9 mouse cellular contexts compared by ENCODE assay signal in genomic region chr4:63546441-63547055, GRCm38 (mm10). TPM values are rescaled to one million over a fixed set of nuclear protein-coding genes. Genes with fewer than 3 reads are reported as not detected.
A peak's percentile ranks its signal among the peaks of the same experiment; 100 is the strongest.
DNase-seq lines count a peak whose midpoint lies in the region; ATAC-seq and TF ChIP-seq lines count a peak whose summit lies in the region.
"Had no signal": no experiment of that assay in that cellular context is flagged by ENCODE, and none has a peak within 500 bp of the region (broad histone marks: within the 10 kb centered on the region; RNA-seq: fewer than 3 reads in every experiment).

No protein-coding gene starts in this region.

- WGBS in heart, embryonic 14.5 days: 83% methylated on average over 6 of the region's 6 CpGs
- 44% methylated on average over 6 of the region's 6 CpGs for WGBS in kidney, embryonic 14.5 days
- 74% methylated on average over 6 of the region's 6 CpGs for WGBS in midbrain, postnatal 0 days

- no peak overlapping the region for H3K27ac ChIP-seq in heart, embryonic 14.5 days (replicated peaks in 1 of 2; ENCODE audit: control insufficient read depth in 1 of 2, insufficient read depth in 1 of 2, low read depth in 2 of 2, low read length in 2 of 2)
- H3K27ac ChIP-seq in cortical plate, adult 2 months (ENCODE audit: insufficient read depth, low read length): no peak overlapping the region
- peak overlapping the region; percentile 51; the same call in 1 of the 2 replicates for H3K27ac ChIP-seq in kidney, embryonic 14.5 days (ENCODE audit: low read depth, low read length)
- no peak overlapping the region for H3K27ac ChIP-seq in midbrain, postnatal 0 days (ENCODE audit: low read depth, low read length)

- H3K27me3 ChIP-seq in heart, embryonic 14.5 days (ENCODE audit: control insufficient read depth, insufficient read depth, low read length): no peaks in the 10 kb centered on the region
- H3K27me3 ChIP-seq in kidney, embryonic 14.5 days (ENCODE audit: control insufficient read depth, insufficient read depth, low read length): no peaks in the 10 kb centered on the region
- no peaks in the 10 kb centered on the region for H3K27me3 ChIP-seq in midbrain, postnatal 0 days (ENCODE audit: insufficient read depth, low read length)

- no peak for TF ChIP-seq POLR2A in cortical plate, adult 2 months (IDR thresholded peaks at IDR 0.05; ENCODE audit: extremely low read depth, insufficient read depth, low read length)

- no peak for TF ChIP-seq CTCF in cortical plate, adult 2 months (IDR thresholded peaks at IDR 0.05; ENCODE audit: extremely low read depth, insufficient read depth, low read length)
- no peak for TF ChIP-seq CTCF in midbrain, postnatal 0 days (IDR thresholded peaks at IDR 0.05)

- peaks cover 17 to 50% of the 10 kb centered on the region in 2 experiments for H3K4me1 ChIP-seq in heart, embryonic 14.5 days (ENCODE audit: control insufficient read depth in 2 of 2, insufficient read depth in 2 of 2, low read length in 2 of 2)
- peaks cover 6% of the 10 kb centered on the region for H3K4me1 ChIP-seq in cortical plate, adult 2 months (ENCODE audit: control insufficient read depth, insufficient read depth, low read length)
- peaks cover 19% of the 10 kb centered on the region for H3K4me1 ChIP-seq in kidney, embryonic 14.5 days (ENCODE audit: control insufficient read depth, insufficient read depth, low read length)
- peaks cover 10% of the 10 kb centered on the region for H3K4me1 ChIP-seq in midbrain, postnatal 0 days (ENCODE audit: insufficient read depth, low read length)

- H3K4me3 ChIP-seq in heart, embryonic 14.5 days (ENCODE audit: control insufficient read depth in 1 of 2, insufficient read depth in 1 of 2, low read depth in 1 of 2, low read length in 2 of 2): peak overlapping the region in 1 of 2 experiments; percentile 85; a peak in 1 of 4 replicates
- H3K4me3 ChIP-seq in cortical plate, adult 2 months (ENCODE audit: insufficient read depth, low read length): 0 out of 2 replicates have a peak overlapping the region, but pooled peaks have one; percentile 83
- H3K4me3 ChIP-seq in kidney, embryonic 14.5 days (ENCODE audit: low read length): peak overlapping the region; percentile 91; the same call in 1 of the 2 replicates
- peak overlapping the region; percentile 9; the same call in 1 of the 2 replicates for H3K4me3 ChIP-seq in midbrain, postnatal 0 days (ENCODE audit: low read depth, low read length)

- peak overlapping the region; percentile 90 for H3K4me2 ChIP-seq in heart, embryonic 14.5 days (ENCODE audit: low read length)
- H3K4me2 ChIP-seq in kidney, embryonic 14.5 days (replicated peaks; ENCODE audit: low read depth, low read length): peak overlapping the region; percentile 55
- peak overlapping the region; percentile 66 for H3K4me2 ChIP-seq in midbrain, postnatal 0 days (ENCODE audit: low read depth, low read length, poor library complexity, severe bottlenecking)

- H3K36me3 ChIP-seq in heart, embryonic 14.5 days (ENCODE audit: control insufficient read depth, insufficient read depth, low read length): peaks cover 39% of the 10 kb centered on the region
- peaks cover 27% of the 10 kb centered on the region for H3K36me3 ChIP-seq in kidney, embryonic 14.5 days (ENCODE audit: control insufficient read depth, insufficient read depth, low read length)
- peaks cover 15% of the 10 kb centered on the region for H3K36me3 ChIP-seq in midbrain, postnatal 0 days (ENCODE audit: insufficient read depth, low read length)

- H3K9ac ChIP-seq in heart, embryonic 14.5 days (ENCODE audit: low read length): peak overlapping the region; percentile 30; the same call in 1 of the 2 replicates
- peak overlapping the region; percentile 23; the same call in 1 of the 2 replicates for H3K9ac ChIP-seq in kidney, embryonic 14.5 days (ENCODE audit: low read depth, low read length)
- H3K9ac ChIP-seq in midbrain, postnatal 0 days (replicated peaks; ENCODE audit: low read length, poor library complexity, severe bottlenecking): 0 out of 2 replicates have a peak overlapping the region, but pooled peaks have one; percentile 0

- ATAC-seq in heart, embryonic 14.5 days (ENCODE audit: insufficient number of reproducible peaks, insufficient read depth, low FRiP score, low read depth): no peak
- no peak for ATAC-seq in kidney, embryonic 14.5 days (ENCODE audit: low FRiP score, low TSS enrichment)
- no peak for ATAC-seq in midbrain, postnatal 0 days (ENCODE audit: low FRiP score)

- intact Hi-C loops in heart, postnatal 14 days (cut with DNase I): loop anchor here (5.0 kb wide), 1 partner anchor 129 kb away; no protein-coding TSS in a partner anchor
- intact Hi-C loops in left cerebral cortex, postnatal 10 days (cut with DNase I): no loop called here

- H3K9me3 ChIP-seq in heart, embryonic 14.5 days (ENCODE audit: control insufficient read depth, low read length): no peaks in the 10 kb centered on the region
- H3K9me3 ChIP-seq in kidney, embryonic 14.5 days (ENCODE audit: control insufficient read depth, low read length): no peaks in the 10 kb centered on the region
- H3K9me3 ChIP-seq in midbrain, postnatal 0 days (ENCODE audit: low read length): no peaks in the 10 kb centered on the region

- no peak for DNase-seq in heart, postnatal 14 days
- DNase-seq in midbrain, postnatal 0 days (ENCODE audit: low spot score): no peak
- DNase-seq in ovary, postnatal 10 days (ENCODE audit: low spot score): no peak
- no peak for DNase-seq in left cerebral cortex, postnatal 10 days (ENCODE audit: extremely low spot score in 1 of 2, low spot score in 2 of 2)
- no peak for DNase-seq in frontal cortex, postnatal 14 days (ENCODE audit: low spot score in 2 of 2)

RNA-seq across cellular contexts. Expression of gene Atp6v1g1, which starts 2.0 kb away (rescaled TPM):
- polyA plus RNA-seq in heart, embryonic 14.5 days (2014; fragmentation: Nextera tagmentation; extraction: Ambion mirVana): 213 and 216 TPM in 2 replicates
- total RNA-seq in heart, postnatal 14 days (2021): 100 to 1,000 TPM; 149 to 156 TPM
- 123 and 124 TPM in 2 replicates for polyA plus RNA-seq in cortical plate, adult 2 months (2012; rRNA removed)
- polyA plus RNA-seq in kidney, embryonic 14.5 days (2014; fragmentation: Nextera tagmentation; extraction: Ambion mirVana): 264 and 332 TPM in 2 replicates
- 142 and 202 TPM in 2 replicates for total RNA-seq in midbrain, postnatal 0 days (2014; rRNA removed)
- 356 and 357 TPM in 2 replicates for polyA plus RNA-seq in midbrain, postnatal 0 days (2015; fragmentation: Nextera tagmentation; extraction: Ambion mirVana)
- total RNA-seq in left cerebral cortex, postnatal 10 days (2021): 100 to 1,000 TPM; 132 to 141 TPM

RNA-seq across cellular contexts. Expression of gene Tmem268, which starts 12.0 kb away (rescaled TPM):
- polyA plus RNA-seq in heart, embryonic 14.5 days (2014; fragmentation: Nextera tagmentation; extraction: Ambion mirVana): 3.5 and 5.6 TPM in 2 replicates
- 1 to 10 TPM; 6.8 to 9.5 TPM for total RNA-seq in heart, postnatal 14 days (2021)
- polyA plus RNA-seq in cortical plate, adult 2 months (2012; rRNA removed): 11.4 and 13.9 TPM in 2 replicates
- polyA plus RNA-seq in kidney, embryonic 14.5 days (2014; fragmentation: Nextera tagmentation; extraction: Ambion mirVana): 4.6 and 7.9 TPM in 2 replicates
- 3.2 and 4.8 TPM in 2 replicates for total RNA-seq in midbrain, postnatal 0 days (2014; rRNA removed)
- 4.7 and 5.0 TPM in 2 replicates for polyA plus RNA-seq in midbrain, postnatal 0 days (2015; fragmentation: Nextera tagmentation; extraction: Ambion mirVana)
- 1 to 10 TPM; 7.8 to 8.4 TPM for total RNA-seq in left cerebral cortex, postnatal 10 days (2021)

RNA-seq across cellular contexts. Expression of gene Whrn, which starts 50.8 kb away (rescaled TPM):
- 2.1 and 3.1 TPM in 2 replicates for polyA plus RNA-seq in heart, embryonic 14.5 days (2014; fragmentation: Nextera tagmentation; extraction: Ambion mirVana)
- 10 to 100 TPM; 23.9 to 26.2 TPM for total RNA-seq in heart, postnatal 14 days (2021)
- polyA plus RNA-seq in cortical plate, adult 2 months (2012; rRNA removed): 56.2 and 57.5 TPM in 2 replicates
- 8.0 and 8.7 TPM in 2 replicates for polyA plus RNA-seq in kidney, embryonic 14.5 days (2014; fragmentation: Nextera tagmentation; extraction: Ambion mirVana)
- total RNA-seq in midbrain, postnatal 0 days (2014; rRNA removed): 14.5 and 20.1 TPM in 2 replicates
- polyA plus RNA-seq in midbrain, postnatal 0 days (2015; fragmentation: Nextera tagmentation; extraction: Ambion mirVana): 2.4 and 3.5 TPM in 2 replicates
- 10 to 100 TPM; 41.7 to 45.8 TPM for total RNA-seq in left cerebral cortex, postnatal 10 days (2021)

RNA-seq across cellular contexts. Expression of gene Gm11213, which starts 58.5 kb away (rescaled TPM):
- polyA plus RNA-seq in heart, embryonic 14.5 days (2014; fragmentation: Nextera tagmentation; extraction: Ambion mirVana): not detected in 2 replicates
- total RNA-seq in heart, postnatal 14 days (2021): not detected
- not detected in 2 replicates for polyA plus RNA-seq in cortical plate, adult 2 months (2012; rRNA removed)
- not detected in 2 replicates for polyA plus RNA-seq in kidney, embryonic 14.5 days (2014; fragmentation: Nextera tagmentation; extraction: Ambion mirVana)
- not detected in 2 replicates for total RNA-seq in midbrain, postnatal 0 days (2014; rRNA removed)
- not detected in 2 replicates for polyA plus RNA-seq in midbrain, postnatal 0 days (2015; fragmentation: Nextera tagmentation; extraction: Ambion mirVana)
- not detected for total RNA-seq in left cerebral cortex, postnatal 10 days (2021)
- polyA plus RNA-seq: large intestine, adult 2 months had no signal
